Mouse (Mus musculus): ENCODE results near the gene Smagp.

DNA sequence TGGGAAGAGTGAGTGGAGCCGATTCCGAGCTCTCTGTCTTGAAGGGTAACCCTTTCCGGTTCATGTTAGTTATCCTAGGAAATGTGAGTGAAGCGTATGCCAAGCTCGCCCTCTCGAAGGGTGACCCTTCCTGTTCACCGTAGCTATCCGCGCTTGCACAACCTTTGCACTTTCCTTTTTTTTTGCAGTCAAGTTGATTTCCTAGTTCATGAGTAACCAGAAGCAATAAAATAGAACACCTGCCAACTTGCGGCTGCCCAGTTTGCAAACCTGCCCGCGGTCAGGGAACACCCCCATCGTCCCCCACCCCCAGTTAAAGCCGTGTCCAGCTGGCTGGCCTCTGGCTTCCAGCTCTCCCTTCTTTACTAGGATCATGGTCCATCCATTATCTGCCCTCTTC is 42.3 kb upstream of the Smagp start:
- TF ChIP-seq CTCF (IDR thresholded peaks at IDR 0.05; ENCODE audit: insufficient read depth, low read length) (no peak), POLR2A (IDR thresholded peaks at IDR 0.05; ENCODE audit: borderline replicate concordance, extremely low read depth, low read depth, low read length) (no peak)
